Mouse (Mus musculus) cerebellum, postnatal 25 days (tissue): Measurements from ENCODE around the gene Prpsap1.
A peak's percentile ranks its signal among the peaks of the same experiment; 100 is the strongest.

Experiments used
- DNase-seq, 2 experiments: peaks; one replicate each; pipeline ENCODE4 v3.0.0; 2021; ENCODE audit warnings: mixed read lengths in 2 of 2

The Prpsap1 gene

GRCm38 (mm10) chr11:116493795-116494252 is at the start of gene Prpsap1:
Prpsap1 (minus strand) TSS chr11:116494202.
- peak; percentile 51 to 61 for DNase-seq

- peak; percentile 50 to 68 for DNase-seq
Measured at GRCm38 (mm10) chr11:116543110-116543509, 49.1 kb upstream of the Prpsap1 start.

GRCm38 (mm10) chr11:116541183-116541582 is 47.2 kb upstream of the Prpsap1 start:
- no peak for DNase-seq

- DNase-seq = peak in 1 of 2 experiments; percentile 9
Measured at GRCm38 (mm10) chr11:116538142-116538735, 44.2 kb upstream of the Prpsap1 start.

- DNase-seq = no peak
Measured at GRCm38 (mm10) chr11:116537388-116537787, 43.4 kb upstream of the Prpsap1 start.

GRCm38 (mm10) chr11:116536685-116537084 is 42.7 kb upstream of the Prpsap1 start:
- peak in 1 of 2 experiments; percentile 9 for DNase-seq

- peak; percentile 83 for DNase-seq
Measured at GRCm38 (mm10) chr11:116534154-116534865, 40.3 kb upstream of the Prpsap1 start.

- peak; percentile 43 to 55 for DNase-seq
Measured at GRCm38 (mm10) chr11:116533341-116534153, 39.5 kb upstream of the Prpsap1 start.

GRCm38 (mm10) chr11:116532810-116533338 is 38.9 kb upstream of the Prpsap1 start:
- peak; percentile 73 to 80 for DNase-seq

- peak; percentile 44 to 59 for DNase-seq
Measured at GRCm38 (mm10) chr11:116532262-116532809, 38.3 kb upstream of the Prpsap1 start.

GRCm38 (mm10) chr11:116531371-116532191 is 37.6 kb upstream of the Prpsap1 start:
- DNase-seq = peak; percentile 58 to 59

- DNase-seq = peak; percentile 26 to 45
Measured at GRCm38 (mm10) chr11:116530187-116531147, 36.5 kb upstream of the Prpsap1 start, which contains the start of gene Sphk1. Sphk1 (plus strand) TSS chr11:116530925.

- DNase-seq = no peak
Measured at GRCm38 (mm10) chr11:116528636-116529320, 34.8 kb upstream of the Prpsap1 start.

GRCm38 (mm10) chr11:116523699-116524189 is 29.7 kb upstream of the Prpsap1 start:
- peak; percentile 42 to 45 for DNase-seq

GRCm38 (mm10) chr11:116522886-116523698 is 29.1 kb upstream of the Prpsap1 start:
- peak in 1 of 2 experiments; percentile 24 for DNase-seq

- no peak for DNase-seq
Measured at GRCm38 (mm10) chr11:116522046-116522445, 28.0 kb upstream of the Prpsap1 start.

- DNase-seq = no peak
Measured at GRCm38 (mm10) chr11:116521143-116521542, 27.1 kb upstream of the Prpsap1 start.

- DNase-seq = no peak
Measured at GRCm38 (mm10) chr11:116518482-116518881, 24.5 kb upstream of the Prpsap1 start.
